Mouse (Mus musculus): ENCODE results near the gene Ftsj3.

DNA sequence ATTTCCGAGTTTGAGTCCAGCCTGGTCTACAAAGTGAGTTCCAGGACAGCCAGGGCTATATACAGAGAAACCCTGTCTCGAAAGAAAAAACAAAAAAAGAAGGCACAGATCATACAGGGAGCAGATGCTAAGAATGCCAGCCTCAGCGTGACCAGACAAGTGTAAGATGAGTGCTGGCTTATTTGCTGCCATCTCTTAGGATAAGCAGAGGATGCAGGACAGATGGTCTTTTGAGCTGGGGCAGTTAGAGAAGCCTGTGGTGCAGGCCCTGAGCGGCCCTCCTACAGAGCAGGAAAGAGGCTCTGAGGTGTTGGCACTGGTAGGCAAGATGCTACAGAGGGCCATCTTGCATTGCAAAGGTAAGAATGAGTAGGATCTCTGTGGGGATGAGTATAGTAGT is 27.5 kb upstream of the Ftsj3 start:
- TF ChIP-seq TAL1 (IDR thresholded peaks at IDR 0.05; ENCODE audit: low read length) (no peak), GATA1 (IDR thresholded peaks at IDR 0.05; ENCODE audit: low read length) (no peak)

All from erythroblast, embryonic 14.5 days (primary cell).